Mouse (Mus musculus) brain, embryonic 14.5 days (tissue): ENCODE results near the gene Atf6.

Experiments used
- CTCF ChIP-seq: fragments of 200-500 bp; IDR thresholded peaks from 2 replicates; pipeline ENCODE4 v1.5.1; 2012; ENCODE audit warnings: inconsistent platforms, mild to moderate bottlenecking, moderate library complexity, borderline replicate concordance; ENCODE audit not compliant: insufficient read depth, insufficient read length; ENCODE audit errors: extremely low read depth
- POLR2A ChIP-seq: fragments of 200-500 bp; IDR thresholded peaks from 2 replicates; pipeline ENCODE4 v1.6.1; 2012; ENCODE audit warnings: mild to moderate bottlenecking, inconsistent platforms, borderline replicate concordance; ENCODE audit not compliant: poor library complexity, insufficient read depth, insufficient read length, severe bottlenecking; ENCODE audit errors: extremely low read depth

DNA sequence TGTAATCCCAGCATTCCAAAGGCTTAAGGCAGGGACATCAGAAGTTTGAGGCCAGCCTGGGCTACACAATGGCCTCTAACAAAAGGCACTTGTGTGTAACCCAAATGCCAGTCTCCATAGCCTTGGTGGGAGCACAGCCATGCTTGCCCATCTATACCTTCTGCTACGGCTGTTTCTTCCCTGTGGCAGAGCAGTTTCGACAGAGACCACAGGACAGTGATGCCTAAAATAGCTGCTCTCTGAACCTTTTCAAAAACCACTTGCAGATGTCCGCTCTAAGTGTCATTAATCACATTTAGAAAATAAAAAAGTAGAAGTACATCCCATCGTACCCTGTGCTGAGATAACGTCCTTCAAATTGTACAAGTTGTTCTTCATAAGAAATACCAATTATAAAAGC, 2.2 kb downstream of the Atf6 start:
- TF ChIP-seq POLR2A (no peak), CTCF (no peak)
